9 mouse cellular contexts compared by ENCODE assay signal in the genomic region with DNA sequence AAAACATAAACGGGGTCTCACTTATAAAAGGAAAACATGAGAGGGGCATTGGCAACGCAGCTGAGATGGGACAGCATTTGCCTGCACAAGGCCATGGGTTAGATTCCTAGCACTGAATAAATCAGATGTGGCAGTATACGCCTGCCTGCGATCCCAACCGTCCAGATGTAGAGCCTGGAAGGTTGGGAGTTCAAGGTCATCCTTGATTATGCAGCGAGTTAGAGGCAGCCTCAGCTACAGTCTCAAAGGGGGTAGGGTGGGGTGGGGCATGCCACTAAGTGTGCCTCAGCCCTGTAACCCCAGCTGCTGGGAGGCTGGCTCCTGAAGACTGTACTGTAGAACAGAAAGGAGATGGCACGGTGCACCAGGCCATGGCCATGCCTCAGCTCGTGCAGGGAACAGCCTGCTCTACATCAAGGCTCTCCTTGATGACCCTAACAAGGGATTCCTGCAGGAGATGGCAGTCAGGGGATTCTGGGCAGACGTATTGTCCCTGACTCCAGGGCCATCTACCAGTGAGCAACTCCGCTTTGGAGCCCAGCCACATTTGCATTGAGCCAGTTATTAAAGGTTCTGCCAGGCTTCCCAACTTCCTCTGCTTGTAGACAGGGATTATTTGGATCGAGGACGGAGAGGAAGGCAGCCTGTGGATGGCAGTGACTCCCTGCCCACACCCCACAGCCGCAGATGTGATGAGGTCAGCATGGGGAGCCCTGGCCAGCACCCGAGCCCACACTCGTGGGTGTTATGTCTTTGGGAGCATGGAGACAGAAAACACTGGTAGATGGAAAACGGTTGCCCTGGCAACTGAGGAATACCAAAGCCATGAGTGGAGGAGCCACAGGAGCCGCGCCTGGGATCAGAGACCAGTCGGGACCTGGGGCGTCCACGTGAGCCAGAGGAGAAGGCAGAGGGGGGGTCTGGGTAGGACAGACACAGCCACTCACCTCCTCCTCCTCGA. TPM values are rescaled to one million over a fixed set of nuclear protein-coding genes. Genes with fewer than 3 reads are reported as not detected.
DNase-seq lines count a peak whose midpoint lies in the region; ATAC-seq lines count a peak whose summit lies in the region.
"Had no signal": no experiment of that assay in that cellular context is flagged by ENCODE, and none has a peak within 500 bp of the region (broad histone marks: within the 10 kb centered on the region; RNA-seq: fewer than 3 reads in every experiment).

No protein-coding gene starts in this region.

- peaks cover 39% of the 10 kb centered on the region for H3K27me3 ChIP-seq in hindbrain, embryonic 10.5 days (ENCODE audit: insufficient read depth, poor library complexity, severe bottlenecking)
- peaks cover 27% of the 10 kb centered on the region; the same call in 1 of the 2 replicates for H3K27me3 ChIP-seq in hindbrain, embryonic 13.5 days

- peaks cover 8% of the 10 kb centered on the region; the same call in 1 of the 2 replicates for H3K9me3 ChIP-seq in hindbrain, embryonic 10.5 days
- H3K9me3 ChIP-seq in hindbrain, embryonic 13.5 days: no peaks in the 10 kb centered on the region

- DNase-seq in hindbrain, embryonic 10.5 days (ENCODE audit: low spot score): no peak
- DNase-seq in adrenal gland, postnatal 10 days: peak; percentile 72
- peak; percentile 18 to 59 for DNase-seq in left cerebral cortex, postnatal 14 days (ENCODE audit: low spot score in 2 of 2)
- peak; percentile 19 for DNase-seq in right cerebral cortex, adult 18-20 months
- no peak for DNase-seq in cerebellum, adult 18-20 months
- DNase-seq in embryo, embryonic 10.5 days (ENCODE audit: low spot score): no peak
- no peak for DNase-seq in gastrocnemius, postnatal 4 days (ENCODE audit: low spot score in 2 of 2)

- H3K36me3 ChIP-seq in hindbrain, embryonic 10.5 days: peaks cover 16% of the 10 kb centered on the region; the same call in 1 of the 2 replicates
- no peaks in the 10 kb centered on the region for H3K36me3 ChIP-seq in hindbrain, embryonic 13.5 days

- no peak overlapping the region for H3K4me2 ChIP-seq in hindbrain, embryonic 13.5 days

- no peak overlapping the region for H3K4me3 ChIP-seq in hindbrain, embryonic 10.5 days
- H3K4me3 ChIP-seq in hindbrain, embryonic 13.5 days: no peak overlapping the region

- ATAC-seq in hindbrain, embryonic 13.5 days (ENCODE audit: low FRiP score): no peak

- peak overlapping the region; percentile 78 for H3K27ac ChIP-seq in hindbrain, embryonic 10.5 days
- H3K27ac ChIP-seq in hindbrain, embryonic 13.5 days: no peak overlapping the region
- H3K27ac ChIP-seq: kidney, postnatal 0 days had no signal

- no peak overlapping the region for H3K9ac ChIP-seq in hindbrain, embryonic 13.5 days

- peaks cover 33% of the 10 kb centered on the region for H3K4me1 ChIP-seq in hindbrain, embryonic 10.5 days (replicated peaks)
- H3K4me1 ChIP-seq in hindbrain, embryonic 13.5 days (replicated peaks): peaks cover 12% of the 10 kb centered on the region

- WGBS in hindbrain, embryonic 10.5 days: 73% methylated on average over 22 of the region's 22 CpGs
- WGBS in hindbrain, embryonic 13.5 days: 58% methylated on average over 22 of the region's 22 CpGs

- intact Hi-C loops in left cerebral cortex, postnatal 14 days (cut with DNase I): no loop called here

RNA-seq across cellular contexts. Expression of a gene that starts 38.7 kb away (rescaled TPM):
- polyA plus RNA-seq in hindbrain, embryonic 10.5 days (2016; fragmentation: Nextera tagmentation; extraction: Ambion mirVana): 10.1 TPM in 2 replicates
- 5.1 and 5.4 TPM in 2 replicates for polyA plus RNA-seq in hindbrain, embryonic 13.5 days (2015; fragmentation: Nextera tagmentation; extraction: Ambion mirVana)
- 10 to 100 TPM; 10.1 to 11.1 TPM for total RNA-seq in adrenal gland, postnatal 10 days (2021)
- total RNA-seq in left cerebral cortex, postnatal 14 days (2021): 1 to 10 TPM; 2.0 to 2.3 TPM
- 1 to 10 TPM; 7.4 to 7.6 TPM for total RNA-seq in gastrocnemius, postnatal 4 days (2021)

Comparison
In these comparisons a context has a peak if more than half of its experiments do, and no peak if none do; other contexts are left out.
1. DNase-seq: peak in adrenal gland, postnatal 10 days (single experiment), left cerebral cortex, postnatal 14 days (2 of 2) and right cerebral cortex, adult 18-20 months (single experiment); none in hindbrain, embryonic 10.5 days (single experiment), cerebellum, adult 18-20 months (0 of 2), embryo, embryonic 10.5 days (single experiment) and gastrocnemius, postnatal 4 days (0 of 2).